Mouse (Mus musculus): Measurements from ENCODE around the gene Tefm. TPM values are rescaled to one million over a fixed set of nuclear protein-coding genes. Genes with fewer than 3 reads are reported as not detected.

The Tefm gene
- polyA plus RNA-seq, 1 experiment from 2014 or later = 7.9 TPM

GRCm38 (mm10) chr11:80169629-80170028 lies 27.7 kb upstream of the Tefm start:
- no peak overlapping the region for H3K4me3 ChIP-seq (ENCODE audit: inconsistent target)
- peaks cover 55% of the 10 kb centered on the region for H3K36me3 ChIP-seq (ENCODE audit: inconsistent target)
- WGBS (ENCODE audit: missing documents) = 45% methylated on average over 2 of the region's 3 CpGs
- peaks cover 53% of the 10 kb centered on the region; the same call in 1 of the 2 replicates for H3K79me2 ChIP-seq (ENCODE audit: inconsistent target)
- H3K27ac ChIP-seq = peak overlapping the region; percentile 98

DNA sequence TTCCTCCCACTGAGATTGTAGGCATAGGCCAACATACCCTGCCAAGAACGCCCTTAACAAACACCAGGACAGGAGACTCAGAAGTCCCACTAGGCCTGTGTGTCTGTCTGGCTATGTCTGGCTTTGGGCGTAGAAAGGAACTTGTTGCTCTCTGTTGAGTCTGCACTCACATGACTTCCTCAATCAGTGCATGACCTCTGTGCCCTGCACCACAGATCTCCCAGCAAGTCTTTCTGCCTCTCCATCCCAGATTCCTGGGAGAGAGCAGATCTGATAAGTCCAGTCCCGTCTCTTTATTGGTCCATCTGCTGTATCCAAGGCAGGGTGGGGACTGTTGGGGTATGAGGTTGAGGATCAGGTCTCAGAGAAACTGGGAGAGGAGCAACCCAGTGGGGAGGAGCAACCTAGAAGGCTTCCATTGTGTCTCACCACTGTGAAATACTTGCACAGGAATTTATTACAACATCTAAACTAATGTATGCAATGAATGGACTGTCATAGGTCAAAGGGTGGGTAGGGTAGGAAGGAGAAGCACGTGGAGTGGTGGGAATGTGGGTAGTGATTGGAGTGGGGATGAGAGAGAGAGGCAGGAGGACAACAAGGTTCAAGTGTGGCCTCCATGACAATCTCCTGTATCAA lies 26.8 kb upstream of the Tefm start:
- Histone ChIP-seq H3K79me2 (ENCODE audit: inconsistent target) (peaks cover 57% of the 10 kb centered on the region; the same call in 1 of the 2 replicates), H3K27ac (peak overlapping the region; percentile 98), H3K36me3 (ENCODE audit: inconsistent target) (peaks cover 48% of the 10 kb centered on the region), H3K4me3 (ENCODE audit: inconsistent target) (no peak overlapping the region)
- 24% methylated on average over 4 of the region's 4 CpGs for WGBS (ENCODE audit: missing documents)

GRCm38 (mm10) chr11:80168121-80168520 lies 26.1 kb upstream of the Tefm start:
- Histone ChIP-seq H3K79me2 (ENCODE audit: inconsistent target) (peaks cover 58% of the 10 kb centered on the region; the same call in 1 of the 2 replicates), H3K27ac (peak overlapping the region; percentile 98), H3K4me3 (ENCODE audit: inconsistent target) (no peak overlapping the region), H3K36me3 (ENCODE audit: inconsistent target) (peaks cover 50% of the 10 kb centered on the region)
- WGBS (ENCODE audit: missing documents) = 69% methylated on average over 9 of the region's 9 CpGs

GRCm38 (mm10) chr11:80164224-80164623 lies 22.2 kb upstream of the Tefm start:
- 100% methylated on average over 2 of the region's 2 CpGs for WGBS (ENCODE audit: missing documents)
- Histone ChIP-seq H3K4me3 (ENCODE audit: inconsistent target) (no peak overlapping the region), H3K36me3 (ENCODE audit: inconsistent target) (peaks cover 66% of the 10 kb centered on the region), H3K79me2 (ENCODE audit: inconsistent target) (peaks cover 71% of the 10 kb centered on the region; the same call in 1 of the 2 replicates), H3K27ac (peak overlapping the region; percentile 54)

- Histone ChIP-seq H3K4me3 (ENCODE audit: inconsistent target) (no peak overlapping the region), H3K36me3 (ENCODE audit: inconsistent target) (peaks cover 72% of the 10 kb centered on the region), H3K79me2 (ENCODE audit: inconsistent target) (peaks cover 78% of the 10 kb centered on the region; the same call in 1 of the 2 replicates), H3K27ac (peak overlapping the region; percentile 54)
- WGBS (ENCODE audit: missing documents) = 19% methylated on average over 7 of the region's 7 CpGs
Observed at GRCm38 (mm10) chr11:80163362-80164116, 21.6 kb upstream of the Tefm start.

GRCm38 (mm10) chr11:80161041-80161440 lies 19.1 kb upstream of the Tefm start:
- Histone ChIP-seq H3K36me3 (ENCODE audit: inconsistent target) (peaks cover 78% of the 10 kb centered on the region), H3K27ac (no peak overlapping the region), H3K4me3 (ENCODE audit: inconsistent target) (no peak overlapping the region), H3K79me2 (ENCODE audit: inconsistent target) (peaks cover 100% of the 10 kb centered on the region)
- 98% methylated on average over 4 of the region's 4 CpGs for WGBS (ENCODE audit: missing documents)

- H3K36me3 ChIP-seq (ENCODE audit: inconsistent target) = peaks cover 64% of the 10 kb centered on the region
- no peak overlapping the region for H3K27ac ChIP-seq
- no peak overlapping the region for H3K4me3 ChIP-seq (ENCODE audit: inconsistent target)
- peaks cover 99% of the 10 kb centered on the region for H3K79me2 ChIP-seq (ENCODE audit: inconsistent target)
- 94% methylated on average over 7 of the region's 7 CpGs for WGBS (ENCODE audit: missing documents)
Observed at GRCm38 (mm10) chr11:80159018-80159417, 17.0 kb upstream of the Tefm start.

- 60% methylated on average over 4 of the region's 4 CpGs for WGBS (ENCODE audit: missing documents)
- H3K27ac ChIP-seq = peak overlapping the region; percentile 69; the same call in 1 of the 2 replicates
- H3K4me3 ChIP-seq (ENCODE audit: inconsistent target) = no peak overlapping the region
- H3K36me3 ChIP-seq (ENCODE audit: inconsistent target) = peaks cover 47% of the 10 kb centered on the region
- peaks cover 77% of the 10 kb centered on the region for H3K79me2 ChIP-seq (ENCODE audit: inconsistent target)
Observed at GRCm38 (mm10) chr11:80156841-80157240, 14.9 kb upstream of the Tefm start.

DNA sequence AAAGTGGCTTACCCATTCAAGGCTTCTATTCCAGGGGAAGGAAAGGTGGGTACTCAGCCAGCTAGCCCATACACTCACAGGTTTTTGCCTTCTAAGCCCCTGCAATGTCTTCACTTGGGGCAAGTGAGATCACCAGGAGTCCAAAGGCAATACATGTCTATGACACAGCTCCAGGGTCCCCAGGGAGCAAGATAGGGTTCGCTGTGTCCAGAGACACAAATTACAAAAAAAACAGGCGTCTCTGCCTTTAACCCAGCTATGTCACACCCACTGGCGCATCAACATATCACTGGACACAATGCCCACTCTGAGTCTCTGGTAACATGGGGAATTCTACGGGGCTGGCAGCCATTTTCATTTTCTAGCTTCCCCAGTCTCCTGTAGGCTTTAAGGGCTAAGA lies 14.0 kb upstream of the Tefm start:
- Histone ChIP-seq H3K27ac (peak overlapping the region; percentile 69), H3K4me3 (ENCODE audit: inconsistent target) (peak overlapping the region; percentile 73), H3K36me3 (ENCODE audit: inconsistent target) (peaks cover 39% of the 10 kb centered on the region), H3K79me2 (ENCODE audit: inconsistent target) (peaks cover 69% of the 10 kb centered on the region)
- WGBS (ENCODE audit: missing documents) = 94% methylated on average over 4 of the region's 4 CpGs

DNA sequence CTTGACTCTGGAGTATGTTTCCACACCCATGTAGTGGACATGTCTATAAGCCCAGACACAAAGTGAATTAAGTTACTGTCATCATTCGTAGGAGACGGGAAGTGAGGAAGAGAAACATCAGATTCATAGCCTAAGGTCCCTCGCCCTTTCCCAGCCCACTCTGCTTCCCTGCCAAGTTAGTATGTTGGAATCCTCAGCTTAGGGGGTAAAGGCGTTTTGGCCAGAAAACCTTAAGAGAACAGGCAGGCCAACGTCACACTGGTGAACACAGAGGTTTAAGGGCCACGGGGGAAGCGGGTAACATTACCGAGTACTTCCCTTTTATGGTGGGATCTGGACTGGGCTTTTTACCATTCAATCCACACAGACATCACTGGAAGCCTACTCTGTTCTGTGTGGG lies 13.6 kb upstream of the Tefm start:
- Histone ChIP-seq H3K36me3 (ENCODE audit: inconsistent target) (peaks cover 35% of the 10 kb centered on the region), H3K79me2 (ENCODE audit: inconsistent target) (peaks cover 64% of the 10 kb centered on the region), H3K4me3 (ENCODE audit: inconsistent target) (peak overlapping the region; percentile 73), H3K27ac (peak overlapping the region; percentile 69)
- 28% methylated on average over 8 of the region's 8 CpGs for WGBS (ENCODE audit: missing documents)

GRCm38 (mm10) chr11:80154501-80154900 lies 12.5 kb upstream of the Tefm start:
- Histone ChIP-seq H3K79me2 (ENCODE audit: inconsistent target) (peaks cover 54% of the 10 kb centered on the region), H3K4me3 (ENCODE audit: inconsistent target) (peak overlapping the region; percentile 73), H3K27ac (peak overlapping the region; percentile 69), H3K36me3 (ENCODE audit: inconsistent target) (peaks cover 28% of the 10 kb centered on the region)
- WGBS (ENCODE audit: missing documents) = 57% methylated on average over 21 of the region's 25 CpGs

DNA sequence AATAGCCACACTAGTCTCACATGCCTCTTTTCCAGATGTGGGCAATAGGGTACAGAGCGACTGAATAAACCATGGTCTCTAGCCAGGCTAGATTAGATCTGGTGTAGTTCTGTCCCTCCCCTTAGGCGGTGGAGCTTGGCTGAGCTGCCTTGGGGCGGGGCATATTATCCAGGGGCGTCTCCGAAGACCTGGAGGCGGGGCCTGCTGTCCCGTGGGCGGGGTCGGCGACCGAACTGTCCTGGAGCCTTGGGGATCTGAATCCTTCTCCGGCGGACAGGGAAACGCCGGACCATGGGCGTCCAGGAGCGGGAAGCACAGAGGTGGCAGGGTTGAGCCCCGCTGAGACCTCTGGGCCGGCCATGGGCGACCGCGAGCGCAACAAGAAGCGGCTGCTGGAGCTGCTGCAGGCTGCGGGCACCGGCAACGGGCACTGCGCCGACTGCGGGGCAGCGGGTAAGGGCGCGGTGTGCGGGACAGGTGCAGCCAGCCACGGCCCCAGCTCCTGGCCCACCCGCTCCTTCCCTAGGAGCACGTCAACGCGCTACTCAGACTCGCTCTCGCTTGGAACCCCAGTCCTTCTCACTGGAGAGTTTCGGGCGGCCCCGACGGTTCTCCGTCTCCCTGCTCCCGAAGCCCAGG lies 12.0 kb upstream of the Tefm start, which contains the start of gene Adap2:
Gene Adap2, plus strand, starts transcription at position 249 of the 639 bp plus-strand sequence.
- 2% methylated on average over 45 of the region's 47 CpGs for WGBS (ENCODE audit: missing documents)
- Histone ChIP-seq H3K79me2 (ENCODE audit: inconsistent target) (peaks cover 49% of the 10 kb centered on the region), H3K36me3 (ENCODE audit: inconsistent target) (peaks cover 23% of the 10 kb centered on the region), H3K4me3 (ENCODE audit: inconsistent target) (peak within 1 kb of the TSS; percentile 73), H3K27ac (peak within 1 kb of the TSS; percentile 69)

DNA sequence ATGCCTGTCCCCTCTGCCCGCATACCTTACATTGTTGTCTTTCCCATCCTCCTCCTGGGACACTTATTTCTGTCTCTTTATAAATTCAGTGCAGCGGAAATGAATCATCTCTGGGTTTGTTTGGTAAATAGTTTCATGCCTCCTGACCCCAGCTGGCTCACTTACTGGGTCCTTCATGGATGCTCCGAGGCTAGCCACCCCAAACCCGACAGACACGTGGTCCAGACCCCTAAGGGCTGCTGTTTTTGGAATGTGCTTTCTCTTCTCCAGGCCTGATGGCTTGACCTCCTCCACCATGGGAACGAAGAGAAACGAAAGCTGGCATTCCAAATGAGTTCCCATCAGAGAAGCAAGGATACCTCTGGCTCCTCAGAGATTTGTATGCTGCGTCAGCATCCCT lies 10.4 kb upstream of the Tefm start:
- H3K27ac ChIP-seq = no peak overlapping the region
- H3K36me3 ChIP-seq (ENCODE audit: inconsistent target) = peaks cover 7% of the 10 kb centered on the region; the same call in 1 of the 2 replicates
- H3K4me3 ChIP-seq (ENCODE audit: inconsistent target) = no peak overlapping the region
- 93% methylated on average over 8 of the region's 8 CpGs for WGBS (ENCODE audit: missing documents)
- H3K79me2 ChIP-seq (ENCODE audit: inconsistent target) = peaks cover 33% of the 10 kb centered on the region

DNA sequence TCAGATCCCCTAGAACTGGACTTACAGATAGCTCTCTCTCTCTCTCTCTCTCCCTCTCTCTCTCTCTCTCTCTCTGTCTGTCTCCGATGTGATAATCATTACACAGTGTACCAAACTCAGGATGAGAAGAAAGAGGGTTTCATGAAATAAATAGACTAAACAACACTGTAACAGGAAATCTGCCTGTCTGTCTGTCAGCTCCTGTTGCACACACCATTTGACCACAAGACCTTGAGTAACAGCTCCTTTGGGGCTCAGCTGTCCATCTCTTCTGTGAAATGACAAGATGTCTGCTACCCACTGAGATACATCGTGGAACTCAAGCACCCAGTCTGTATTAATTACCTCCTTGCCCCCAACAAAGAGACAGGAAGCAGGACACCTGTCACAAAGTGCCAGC lies 9.6 kb upstream of the Tefm start:
- H3K27ac ChIP-seq = no peak overlapping the region
- H3K4me3 ChIP-seq (ENCODE audit: inconsistent target) = no peak overlapping the region
- H3K36me3 ChIP-seq (ENCODE audit: inconsistent target) = no peaks in the 10 kb centered on the region
- WGBS (ENCODE audit: missing documents) = 10% methylated on average over 2 of the region's 2 CpGs
- peaks cover 24% of the 10 kb centered on the region for H3K79me2 ChIP-seq (ENCODE audit: inconsistent target)

DNA sequence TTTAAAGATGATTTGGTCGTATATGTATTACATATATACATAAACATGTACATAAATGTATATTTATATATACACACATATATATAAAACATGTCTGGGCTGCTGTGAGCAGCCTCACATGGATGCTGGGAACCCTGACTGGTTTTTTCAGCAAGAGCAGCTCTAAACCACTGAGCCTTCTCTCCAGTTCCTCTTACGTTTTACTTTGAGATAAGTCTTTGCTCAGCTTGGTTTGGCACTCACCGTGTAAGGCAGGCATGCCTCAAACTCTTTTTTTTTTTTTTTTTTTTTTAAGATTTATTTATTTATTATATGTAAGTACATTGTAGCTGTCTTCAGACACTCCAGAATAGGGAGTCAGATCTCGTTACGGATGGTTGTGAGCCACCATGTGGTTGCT lies 8.6 kb upstream of the Tefm start:
- no peak overlapping the region for H3K27ac ChIP-seq
- H3K36me3 ChIP-seq (ENCODE audit: inconsistent target) = no peaks in the 10 kb centered on the region
- 26% methylated on average over 3 of the region's 5 CpGs for WGBS (ENCODE audit: missing documents)
- H3K79me2 ChIP-seq (ENCODE audit: inconsistent target) = peaks cover 15% of the 10 kb centered on the region
- no peak overlapping the region for H3K4me3 ChIP-seq (ENCODE audit: inconsistent target)
